13 mouse cellular contexts compared by ENCODE assay signal in genomic region chr10:68359135-68359534, GRCm38 (mm10).
DNase-seq lines count a peak whose midpoint lies in the region; ATAC-seq and TF ChIP-seq lines count a peak whose summit lies in the region.
"Had no signal": no experiment of that assay in that cellular context is flagged by ENCODE, and none has a peak within 500 bp of the region (broad histone marks: within the 10 kb centered on the region; RNA-seq: fewer than 3 reads in every experiment).

No protein-coding gene starts in this region.

- peak; percentile 33 for TF ChIP-seq CTCF in gastrocnemius, adult 2 months (IDR thresholded peaks at IDR 0.05)
- peak; percentile 52 for TF ChIP-seq CTCF in lung, embryonic 14.5 days (IDR thresholded peaks at IDR 0.05; ENCODE audit: low read depth)
- TF ChIP-seq CTCF in small intestine, adult 2 months (IDR thresholded peaks at IDR 0.05; ENCODE audit: extremely low read depth, insufficient read length, insufficient replicate concordance, low read depth, low read length) = peak; percentile 43; the same call in 1 of the 2 replicates

- no peak overlapping the region for H3K4me2 ChIP-seq in lung, embryonic 14.5 days
- H3K4me2 ChIP-seq: intestine, embryonic 15.5 days; midbrain, embryonic 12.5 days had no signal

- 96% methylated on average over 2 of the region's 2 CpGs for WGBS in lung, embryonic 14.5 days
- 94% methylated on average over 2 of the region's 2 CpGs for WGBS in small intestine, adult 2 months

- TF ChIP-seq POLR2A in small intestine, adult 2 months (IDR thresholded peaks at IDR 0.05; ENCODE audit: low read depth, low read length) = no peak

- no peaks in the 10 kb centered on the region for H3K36me3 ChIP-seq in lung, embryonic 14.5 days (ENCODE audit: insufficient read depth)
- H3K36me3 ChIP-seq in ES-E14 (ENCODE audit: control insufficient read depth, insufficient read depth, low read length, poor library complexity, severe bottlenecking) = no peaks in the 10 kb centered on the region
- no peaks in the 10 kb centered on the region for H3K36me3 ChIP-seq in small intestine, adult 2 months (ENCODE audit: control insufficient read depth, insufficient read depth, low read length)
- H3K36me3 ChIP-seq: intestine, embryonic 15.5 days; midbrain, embryonic 12.5 days had no signal

- H3K9ac ChIP-seq in lung, embryonic 14.5 days = no peak overlapping the region
- no peak overlapping the region for H3K9ac ChIP-seq in ES-E14 (ENCODE audit: insufficient read depth, low read depth, low read length, poor library complexity, severe bottlenecking)
- H3K9ac ChIP-seq: intestine, embryonic 15.5 days; midbrain, embryonic 12.5 days had no signal

- ATAC-seq in lung, embryonic 14.5 days (ENCODE audit: insufficient read depth) = no peak
- ATAC-seq: intestine, embryonic 15.5 days had no signal

- H3K27me3 ChIP-seq in lung, embryonic 14.5 days (ENCODE audit: insufficient read depth, low read length) = no peaks in the 10 kb centered on the region
- no peaks in the 10 kb centered on the region for H3K27me3 ChIP-seq in small intestine, adult 2 months (ENCODE audit: control insufficient read depth, insufficient read depth, low read length)
- H3K27me3 ChIP-seq: intestine, embryonic 15.5 days; midbrain, embryonic 12.5 days had no signal

- DNase-seq in gastrocnemius, adult 2 months = no peak
- no peak for DNase-seq in gastrocnemius, adult 8-10 months (ENCODE audit: low spot score in 2 of 2)
- DNase-seq in lung, embryonic 14.5 days = no peak
- DNase-seq in lung, postnatal 36 days = no peak
- DNase-seq in ES-E14 (ENCODE audit: low read depth, low spot score) = peak; percentile 30
- DNase-seq in embryo, embryonic 11 days = no peak
- no peak for DNase-seq in adrenal gland, postnatal 14 days
- DNase-seq: cerebellum, postnatal 36 days; heart, postnatal 10 days; lung, postnatal 14 days had no signal

- no peak overlapping the region for H3K4me3 ChIP-seq in gastrocnemius, adult 2 months
- H3K4me3 ChIP-seq in lung, embryonic 14.5 days (ENCODE audit: low read depth, low read length) = no peak overlapping the region
- H3K4me3 ChIP-seq in ES-E14 (ENCODE audit: insufficient read depth in 1 of 2, low read depth in 1 of 2, low read length in 2 of 2, poor library complexity in 1 of 2, severe bottlenecking in 1 of 2) = no peak overlapping the region
- H3K4me3 ChIP-seq in small intestine, adult 2 months (ENCODE audit: low read depth, low read length) = no peak overlapping the region
- H3K4me3 ChIP-seq: intestine, embryonic 15.5 days; midbrain, embryonic 12.5 days had no signal

- intact Hi-C loops in gastrocnemius, adult 2 months (cut with DNase I) = loop anchor here (5.0 kb wide), 3 partner anchors 77 to 103 kb away; no protein-coding TSS in a partner anchor

- H3K4me1 ChIP-seq in lung, embryonic 14.5 days (ENCODE audit: insufficient read depth) = peaks cover 4% of the 10 kb centered on the region; the same call in 1 of the 2 replicates
- no peaks in the 10 kb centered on the region for H3K4me1 ChIP-seq in ES-E14 (ENCODE audit: control insufficient read depth in 2 of 2, insufficient read depth in 2 of 2, low read length in 2 of 2, poor library complexity in 1 of 2)
- H3K4me1 ChIP-seq in small intestine, adult 2 months (ENCODE audit: control insufficient read depth, insufficient read depth, insufficient read length, low read length) = peaks cover 4% of the 10 kb centered on the region; the same call in 1 of the 2 replicates

- H3K9me3 ChIP-seq in lung, embryonic 14.5 days (ENCODE audit: low read depth, low read length) = no peaks in the 10 kb centered on the region
- H3K9me3 ChIP-seq in ES-E14 (ENCODE audit: control insufficient read depth, insufficient read depth, low read depth, low read length) = no peaks in the 10 kb centered on the region
- H3K9me3 ChIP-seq: intestine, embryonic 15.5 days; midbrain, embryonic 12.5 days had no signal

- in situ Hi-C loops in ES-E14 (cut with MboI; ENCODE audit: low sequenced_read_pairs in 2 of 2, unreplicated experiment in 2 of 2) = no loop called here

- H3K27ac ChIP-seq in gastrocnemius, adult 2 months = no peak overlapping the region
- no peak overlapping the region for H3K27ac ChIP-seq in lung, embryonic 14.5 days (ENCODE audit: low read depth)
- H3K27ac ChIP-seq in ES-E14 (ENCODE audit: insufficient read depth, low read depth, low read length, poor library complexity, severe bottlenecking) = no peak overlapping the region
- H3K27ac ChIP-seq in small intestine, adult 2 months (ENCODE audit: insufficient read depth, low read depth, low read length) = no peak overlapping the region
- H3K27ac ChIP-seq: intestine, embryonic 15.5 days; midbrain, embryonic 12.5 days had no signal

TF ChIP-seq in ES-E14, 5 proteins besides CTCF, POLR2A, EP300 and RAD21:
- TF ChIP-seq CHD2 (IDR thresholded peaks at IDR 0.05; ENCODE audit: low read depth, low read length) = no peak
- no peak for TF ChIP-seq ZC3H11A (IDR thresholded peaks at IDR 0.05; ENCODE audit: borderline replicate concordance, low read depth, low read length)
- no peak for TF ChIP-seq HCFC1 (IDR thresholded peaks at IDR 0.05; ENCODE audit: borderline replicate concordance, insufficient read depth, low read length)
- no peak for TF ChIP-seq MAFK (IDR thresholded peaks at IDR 0.05; ENCODE audit: insufficient read depth, low read depth, low read length)
- TF ChIP-seq ZNF384 (IDR thresholded peaks at IDR 0.05; ENCODE audit: low read depth, low read length) = no peak
